In the genomic region with DNA sequence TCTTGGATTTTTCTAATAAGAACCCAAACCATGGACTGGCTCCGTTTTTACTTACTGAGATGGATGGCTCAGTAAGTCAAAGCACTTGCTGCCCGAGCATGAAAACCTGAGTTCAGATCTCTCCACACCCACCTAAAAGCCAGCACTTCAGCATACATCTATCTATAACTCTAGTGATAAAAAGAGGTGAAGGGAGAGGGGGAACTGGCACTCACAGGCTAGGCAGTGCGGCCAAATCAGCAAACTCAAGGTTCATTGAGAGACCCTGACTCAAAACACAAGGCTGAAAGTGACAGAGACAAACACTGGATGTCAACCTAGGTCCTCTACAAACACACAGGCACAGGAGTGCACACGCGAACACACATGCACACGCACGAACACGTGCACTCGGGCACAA, we compare ENCODE assay signal across 8 mouse cellular contexts. TPM values are rescaled to one million over a fixed set of nuclear protein-coding genes. Genes with fewer than 3 reads are reported as not detected.
A peak's percentile ranks its signal among the peaks of the same experiment; 100 is the strongest.
DNase-seq lines count a peak whose midpoint lies in the region; ATAC-seq and TF ChIP-seq lines count a peak whose summit lies in the region.

No protein-coding gene starts in this region.

- no peak for TF ChIP-seq CTCF in lung, embryonic 14.5 days (IDR thresholded peaks at IDR 0.05; ENCODE audit: low read depth)

- H3K36me3 ChIP-seq in embryonic facial prominence, embryonic 12.5 days, result 0 out of 2 replicates have a peak, but pooled peaks cover 5% of the 10 kb centered on the region
- peaks cover 21% of the 10 kb centered on the region for H3K36me3 ChIP-seq in embryonic facial prominence, embryonic 10.5 days (replicated peaks)
- H3K36me3 ChIP-seq in lung, embryonic 14.5 days (ENCODE audit: insufficient read depth), result peaks cover 6% of the 10 kb centered on the region; the same call in 1 of the 2 replicates
- no peaks in the 10 kb centered on the region for H3K36me3 ChIP-seq in liver, embryonic 11.5 days (ENCODE audit: control insufficient read depth, insufficient read depth, low read length)
- no peaks in the 10 kb centered on the region for H3K36me3 ChIP-seq in stomach, embryonic 15.5 days

- WGBS in embryonic facial prominence, embryonic 12.5 days, result 93% methylated on average over 9 of the region's 9 CpGs
- WGBS in embryonic facial prominence, embryonic 10.5 days, result 98% methylated on average over 9 of the region's 9 CpGs
- 90% methylated on average over 9 of the region's 9 CpGs for WGBS in lung, embryonic 14.5 days
- WGBS in liver, embryonic 11.5 days, result 93% methylated on average over 9 of the region's 9 CpGs
- 92% methylated on average over 9 of the region's 9 CpGs for WGBS in stomach, embryonic 15.5 days

- H3K9ac ChIP-seq in embryonic facial prominence, embryonic 12.5 days, result no peak overlapping the region
- H3K9ac ChIP-seq in lung, embryonic 14.5 days, result no peak overlapping the region
- no peak overlapping the region for H3K9ac ChIP-seq in liver, embryonic 11.5 days (ENCODE audit: low read depth, low read length)
- H3K9ac ChIP-seq in stomach, embryonic 15.5 days, result no peak overlapping the region

- H3K4me1 ChIP-seq in embryonic facial prominence, embryonic 12.5 days, result peaks cover 13% of the 10 kb centered on the region
- H3K4me1 ChIP-seq in embryonic facial prominence, embryonic 10.5 days, result peaks cover 28% of the 10 kb centered on the region
- peaks cover 5% of the 10 kb centered on the region; the same call in 1 of the 2 replicates for H3K4me1 ChIP-seq in lung, embryonic 14.5 days (ENCODE audit: insufficient read depth)
- peaks cover 20% of the 10 kb centered on the region for H3K4me1 ChIP-seq in liver, embryonic 11.5 days (replicated peaks; ENCODE audit: control insufficient read depth, insufficient read depth, low read length)
- H3K4me1 ChIP-seq in stomach, embryonic 15.5 days, result peaks cover 5% of the 10 kb centered on the region; the same call in 1 of the 2 replicates

- H3K27ac ChIP-seq in embryonic facial prominence, embryonic 12.5 days, result no peak overlapping the region
- H3K27ac ChIP-seq in embryonic facial prominence, embryonic 10.5 days (replicated peaks), result no peak overlapping the region
- H3K27ac ChIP-seq in lung, embryonic 14.5 days (ENCODE audit: low read depth), result no peak overlapping the region
- H3K27ac ChIP-seq in liver, embryonic 11.5 days (ENCODE audit: low read depth, low read length), result no peak overlapping the region
- no peak overlapping the region for H3K27ac ChIP-seq in stomach, embryonic 15.5 days

- H3K9me3 ChIP-seq in embryonic facial prominence, embryonic 12.5 days, result no peaks in the 10 kb centered on the region
- H3K9me3 ChIP-seq in embryonic facial prominence, embryonic 10.5 days, result no peaks in the 10 kb centered on the region
- H3K9me3 ChIP-seq in lung, embryonic 14.5 days (ENCODE audit: low read depth, low read length), result no peaks in the 10 kb centered on the region
- H3K9me3 ChIP-seq in liver, embryonic 11.5 days (ENCODE audit: control insufficient read depth, low read length), result no peaks in the 10 kb centered on the region
- no peaks in the 10 kb centered on the region for H3K9me3 ChIP-seq in stomach, embryonic 15.5 days

- H3K4me2 ChIP-seq in embryonic facial prominence, embryonic 12.5 days (replicated peaks), result 0 out of 2 replicates have a peak overlapping the region, but pooled peaks have one; percentile 80
- H3K4me2 ChIP-seq in lung, embryonic 14.5 days, result peak overlapping the region; percentile 75; the same call in 1 of the 2 replicates
- peak overlapping the region; percentile 93 for H3K4me2 ChIP-seq in liver, embryonic 11.5 days
- H3K4me2 ChIP-seq in stomach, embryonic 15.5 days, result peak overlapping the region; percentile 78; the same call in 1 of the 2 replicates

- no peak for ATAC-seq in embryonic facial prominence, embryonic 12.5 days (ENCODE audit: insufficient number of reproducible peaks, insufficient read depth, low FRiP score, low TSS enrichment)
- no peak for ATAC-seq in lung, embryonic 14.5 days (ENCODE audit: insufficient read depth)
- ATAC-seq in liver, embryonic 11.5 days (replicated peaks; ENCODE audit: low FRiP score), result no peak
- ATAC-seq in stomach, embryonic 15.5 days (ENCODE audit: insufficient read depth, low FRiP score, low read depth), result no peak

- no peak for DNase-seq in embryonic facial prominence, embryonic 10.5 days (ENCODE audit: low spot score)
- DNase-seq in lung, embryonic 14.5 days, result no peak
- DNase-seq in lung, postnatal 25 days (ENCODE audit: low spot score), result no peak
- no peak for DNase-seq in liver, embryonic 11.5 days (ENCODE audit: low spot score)
- DNase-seq in cerebellum, adult 11 months, result no peak
- no peak for DNase-seq in cerebellum, adult 18-20 months

- no peak overlapping the region for H3K4me3 ChIP-seq in embryonic facial prominence, embryonic 12.5 days
- H3K4me3 ChIP-seq in embryonic facial prominence, embryonic 10.5 days, result no peak overlapping the region
- H3K4me3 ChIP-seq in lung, embryonic 14.5 days (ENCODE audit: low read depth, low read length), result 0 out of 2 replicates have a peak overlapping the region, but pooled peaks have one; percentile 89
- peak overlapping the region; percentile 85; the same call in 1 of the 2 replicates for H3K4me3 ChIP-seq in liver, embryonic 11.5 days (ENCODE audit: low read depth, low read length)
- H3K4me3 ChIP-seq in stomach, embryonic 15.5 days (replicated peaks), result no peak overlapping the region

- H3K27me3 ChIP-seq in embryonic facial prominence, embryonic 12.5 days, result no peaks in the 10 kb centered on the region
- 0 out of 2 replicates have a peak, but pooled peaks cover 5% of the 10 kb centered on the region for H3K27me3 ChIP-seq in embryonic facial prominence, embryonic 10.5 days (replicated peaks; ENCODE audit: low read depth, poor library complexity, severe bottlenecking)
- H3K27me3 ChIP-seq in lung, embryonic 14.5 days (ENCODE audit: insufficient read depth, low read length), result no peaks in the 10 kb centered on the region
- no peaks in the 10 kb centered on the region for H3K27me3 ChIP-seq in liver, embryonic 11.5 days (replicated peaks; ENCODE audit: control insufficient read depth, insufficient read depth, low read length)
- H3K27me3 ChIP-seq in stomach, embryonic 15.5 days (replicated peaks), result no peaks in the 10 kb centered on the region

RNA-seq across cellular contexts. Expression of a gene that starts 2.2 kb away (rescaled TPM):
- 38.1 and 39.6 TPM in 2 replicates for polyA plus RNA-seq in embryonic facial prominence, embryonic 12.5 days (2016; fragmentation: Nextera tagmentation; extraction: Ambion mirVana)
- polyA plus RNA-seq in embryonic facial prominence, embryonic 10.5 days (2016; fragmentation: Nextera tagmentation; extraction: Ambion mirVana), result 24.3 and 26.1 TPM in 2 replicates
- 35.5 and 39.4 TPM in 2 replicates for polyA plus RNA-seq in lung, embryonic 14.5 days (2014; fragmentation: Nextera tagmentation; extraction: Ambion mirVana)
- 26.5 and 34.5 TPM in 2 replicates for polyA plus RNA-seq in liver, embryonic 11.5 days (2014; fragmentation: Nextera tagmentation; extraction: Ambion mirVana)
- polyA plus RNA-seq in stomach, embryonic 15.5 days (2015; fragmentation: Nextera tagmentation; extraction: Ambion mirVana), result 37.9 and 40.2 TPM in 2 replicates

Comparison
In these comparisons a context has a peak if more than half of its experiments do, and no peak if none do; other contexts are left out.
1. H3K4me3 ChIP-seq: peak in lung, embryonic 14.5 days (single experiment) and liver, embryonic 11.5 days (single experiment); none in embryonic facial prominence, embryonic 12.5 days (single experiment), embryonic facial prominence, embryonic 10.5 days (single experiment) and stomach, embryonic 15.5 days (single experiment).
2. Peak in every context shown above with its lines, with median percentiles within 50 percentile points of each other: H3K4me2 ChIP-seq.